ENCODE assay signal across 24 mouse cellular contexts in the genomic region with DNA sequence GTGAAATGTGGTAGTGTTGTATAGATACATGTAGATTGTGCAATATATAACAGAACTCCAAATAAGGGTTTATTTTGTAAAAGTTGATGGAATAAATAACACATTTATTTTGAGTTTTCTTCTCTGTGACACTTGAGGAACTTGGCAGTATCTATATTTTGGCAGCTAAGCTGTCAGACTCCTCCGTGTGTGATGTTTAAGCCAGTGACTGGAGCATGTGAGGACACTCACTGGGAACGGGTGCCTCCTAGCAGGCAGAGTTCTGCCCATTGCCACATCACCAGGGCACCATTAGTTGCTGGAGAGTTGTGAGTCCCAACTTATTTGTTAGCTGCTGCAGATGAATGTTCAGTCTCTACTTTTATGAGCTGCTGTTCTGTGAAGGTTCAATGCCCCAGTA. TPM values are rescaled to one million over a fixed set of nuclear protein-coding genes. Genes with fewer than 3 reads are reported as not detected.
DNase-seq lines count a peak whose midpoint lies in the region; ATAC-seq and TF ChIP-seq lines count a peak whose summit lies in the region.
"Had no signal": no experiment of that assay in that cellular context is flagged by ENCODE, and none has a peak within 500 bp of the region (broad histone marks: within the 10 kb centered on the region; RNA-seq: fewer than 3 reads in every experiment).

No protein-coding gene starts in this region.

- DNase-seq in frontal cortex, postnatal 25 days (ENCODE audit: low spot score in 2 of 2), result no peak
- peak; percentile 68 for DNase-seq in midbrain, embryonic 11.5 days (ENCODE audit: low spot score, missing footprints)
- peak; percentile 92 for DNase-seq in adipocyte (ENCODE audit: low spot score)
- DNase-seq in brain, adult 2 months (ENCODE audit: low read depth, low spot score), result peak; percentile 27
- no peak for DNase-seq in left cerebral cortex, adult 2 months (ENCODE audit: extremely low spot score in 1 of 2, low spot score in 2 of 2)
- no peak for DNase-seq in thymus, postnatal 25 days
- DNase-seq: adrenal gland, adult 2 months; adrenal gland, adult 8-10 months; adrenal gland, postnatal 10 days; adrenal gland, postnatal 14 days; adrenal gland, postnatal 25 days; adrenal gland, postnatal 36 days; B cell, adult 2 months; cerebellum, adult 11 months; cerebellum, adult 11-12 months; cerebellum, adult 18-20 months; cerebellum, adult 2 months had no signal

- no peaks in the 10 kb centered on the region for H3K9me3 ChIP-seq in midbrain, embryonic 11.5 days (ENCODE audit: control insufficient read depth, low read length)
- no peaks in the 10 kb centered on the region for H3K9me3 ChIP-seq in midbrain, embryonic 16.5 days (replicated peaks; ENCODE audit: control insufficient read depth, low read length, poor library complexity, severe bottlenecking)
- H3K9me3 ChIP-seq: G1E had no signal

- no peak for TF ChIP-seq CTCF in left cerebral cortex, adult 2 months (IDR thresholded peaks at IDR 0.05)

- H3K4me2 ChIP-seq in midbrain, embryonic 11.5 days, result no peak overlapping the region
- no peak overlapping the region for H3K4me2 ChIP-seq in midbrain, embryonic 16.5 days (ENCODE audit: low read length)

- WGBS in midbrain, embryonic 11.5 days, result 81% methylated on average over 2 of the region's 2 CpGs
- 82% methylated on average over 2 of the region's 2 CpGs for WGBS in midbrain, embryonic 16.5 days

- no peaks in the 10 kb centered on the region for H3K4me1 ChIP-seq in midbrain, embryonic 11.5 days (ENCODE audit: control insufficient read depth, insufficient read depth, low read length)
- no peaks in the 10 kb centered on the region for H3K4me1 ChIP-seq in midbrain, embryonic 16.5 days (ENCODE audit: control insufficient read depth, insufficient read depth, low read length)

- H3K36me3 ChIP-seq in midbrain, embryonic 11.5 days (ENCODE audit: control insufficient read depth, insufficient read depth, low read length), result no peaks in the 10 kb centered on the region
- no peaks in the 10 kb centered on the region for H3K36me3 ChIP-seq in midbrain, embryonic 16.5 days (ENCODE audit: control insufficient read depth, insufficient read depth, low read length)

- no peak overlapping the region for H3K4me3 ChIP-seq in midbrain, embryonic 11.5 days (ENCODE audit: low read depth, low read length)
- H3K4me3 ChIP-seq in midbrain, embryonic 16.5 days (ENCODE audit: low read depth, low read length), result no peak overlapping the region
- H3K4me3 ChIP-seq in left cerebral cortex, adult 2 months, result no peak overlapping the region

- no peaks in the 10 kb centered on the region for H3K27me3 ChIP-seq in midbrain, embryonic 11.5 days (ENCODE audit: control insufficient read depth, insufficient read depth, low read length)
- H3K27me3 ChIP-seq in midbrain, embryonic 16.5 days (ENCODE audit: control insufficient read depth, insufficient read depth, low read depth, low read length), result no peaks in the 10 kb centered on the region
- H3K27me3 ChIP-seq: CH12.LX, Patski had no signal

- intact Hi-C loops in left cerebral cortex, adult 2 months (cut with DNase I), result no loop called here

- peak; percentile 50; the same call in 1 of the 2 replicates for ATAC-seq in frontal cortex, adult (ENCODE audit: low TSS enrichment)
- no peak for ATAC-seq in midbrain, embryonic 11.5 days (ENCODE audit: low FRiP score)
- ATAC-seq in midbrain, embryonic 16.5 days, result no peak
- ATAC-seq: activated CD4-positive, CD25-positive, alpha-beta regulatory T cell, adult 4 months; CD4-positive, CD25-positive, alpha-beta regulatory T cell, adult 4 months; Patski had no signal

- H3K9ac ChIP-seq in midbrain, embryonic 11.5 days (ENCODE audit: low read length), result no peak overlapping the region
- H3K9ac ChIP-seq in midbrain, embryonic 16.5 days (ENCODE audit: low read depth, low read length), result no peak overlapping the region

- H3K27ac ChIP-seq in midbrain, embryonic 11.5 days (ENCODE audit: low read depth, low read length), result no peak overlapping the region
- H3K27ac ChIP-seq in midbrain, embryonic 16.5 days (ENCODE audit: low read length), result no peak overlapping the region
- no peak overlapping the region for H3K27ac ChIP-seq in left cerebral cortex, adult 2 months

RNA-seq across cellular contexts. Expression of a gene that starts 30.0 kb away (rescaled TPM):
- 71.0 and 72.9 TPM in 2 replicates for polyA plus RNA-seq in midbrain, embryonic 11.5 days (2014; fragmentation: Nextera tagmentation; extraction: Ambion mirVana)
- polyA plus RNA-seq in midbrain, embryonic 16.5 days (2015; fragmentation: Nextera tagmentation; extraction: Ambion mirVana), result 95.7 and 96.0 TPM in 2 replicates
- 100 to 1,000 TPM in 1 of 2 experiments, 10 to 100 TPM in 1; 95.6 to 101 TPM for total RNA-seq in left cerebral cortex, adult 2 months (2021)

Comparison
In these comparisons a context has a peak if more than half of its experiments do, and no peak if none do; other contexts are left out.
1. DNase-seq: peak in midbrain, embryonic 11.5 days (single experiment), adipocyte (single experiment) and brain, adult 2 months (single experiment); none in frontal cortex, postnatal 25 days (0 of 2), left cerebral cortex, adult 2 months (0 of 2) and thymus, postnatal 25 days (single experiment).